ENCODE assay signal across 10 mouse cellular contexts in the genomic region with DNA sequence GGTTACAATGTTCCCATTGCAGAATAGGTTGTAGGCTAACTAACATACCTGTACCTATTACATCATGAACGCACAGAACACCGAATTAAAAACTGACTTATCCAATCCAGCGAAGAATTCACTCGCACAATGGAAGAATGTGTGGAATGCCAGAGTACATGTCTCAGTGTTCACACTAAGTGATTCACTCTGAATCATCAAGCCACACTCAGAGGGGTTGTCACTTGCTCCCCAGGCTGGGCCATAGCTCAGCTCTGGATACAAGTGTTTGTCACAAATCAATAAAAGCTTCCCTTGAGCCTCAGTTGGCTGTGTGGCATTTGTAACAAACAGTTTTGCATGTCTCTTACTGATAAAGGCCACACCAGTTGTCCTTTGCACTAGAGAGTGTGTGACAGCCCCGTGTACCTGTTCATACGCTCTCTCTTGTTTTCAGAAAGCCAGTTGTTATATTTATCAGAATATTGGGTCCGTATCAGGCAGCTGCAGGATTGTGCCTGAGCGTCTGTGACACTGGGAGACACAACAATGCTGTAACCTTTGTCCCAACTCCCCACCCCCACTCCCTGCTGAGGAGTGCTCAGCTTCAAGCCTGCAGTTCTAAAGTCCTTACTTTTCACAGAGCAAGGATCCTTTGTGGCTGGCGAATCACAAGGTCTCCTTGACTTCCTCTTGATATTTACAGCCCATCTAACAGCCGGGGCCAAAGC.
DNase-seq lines count a peak whose midpoint lies in the region; ATAC-seq and TF ChIP-seq lines count a peak whose summit lies in the region.
"Had no signal": no experiment of that assay in that cellular context is flagged by ENCODE, and none has a peak within 500 bp of the region (broad histone marks: within the 10 kb centered on the region; RNA-seq: fewer than 3 reads in every experiment).

No protein-coding gene starts in this region.

- WGBS in kidney, adult 2 months: 61% methylated on average over 10 of the region's 10 CpGs
- WGBS in kidney, embryonic 14.5 days: 71% methylated on average over 10 of the region's 10 CpGs

- H3K4me1 ChIP-seq in kidney, adult 2 months (ENCODE audit: control insufficient read depth, insufficient read depth, low read length): peaks cover 8% of the 10 kb centered on the region
- H3K4me1 ChIP-seq in kidney, embryonic 14.5 days (ENCODE audit: control insufficient read depth, insufficient read depth, low read length): peaks cover 24% of the 10 kb centered on the region

- no peak for TF ChIP-seq CTCF in kidney, adult 2 months (conservative IDR thresholded peaks at IDR 0.05; ENCODE audit: insufficient read depth, insufficient read length, low read depth, low read length)

- no peak overlapping the region for H3K9ac ChIP-seq in kidney, embryonic 14.5 days (ENCODE audit: low read depth, low read length)

- no peak overlapping the region for H3K4me2 ChIP-seq in kidney, embryonic 14.5 days (replicated peaks; ENCODE audit: low read depth, low read length)

- no peak overlapping the region for H3K27ac ChIP-seq in kidney, adult 2 months (ENCODE audit: insufficient read depth, low read depth, low read length)
- no peak overlapping the region for H3K27ac ChIP-seq in kidney, embryonic 14.5 days (ENCODE audit: low read depth, low read length)

- TF ChIP-seq POLR2A in kidney, adult 2 months (IDR thresholded peaks at IDR 0.05; ENCODE audit: low read depth, low read length): no peak

- H3K27me3 ChIP-seq in kidney, adult 2 months (replicated peaks; ENCODE audit: control insufficient read depth, insufficient read depth, low read length): no peaks in the 10 kb centered on the region
- no peaks in the 10 kb centered on the region for H3K27me3 ChIP-seq in kidney, embryonic 14.5 days (ENCODE audit: control insufficient read depth, insufficient read depth, low read length)

- H3K4me3 ChIP-seq in kidney, adult 2 months (ENCODE audit: insufficient read depth, low read depth, low read length): no peak overlapping the region
- H3K4me3 ChIP-seq in kidney, embryonic 14.5 days (ENCODE audit: low read length): no peak overlapping the region

- DNase-seq in kidney, adult 2 months: peak; percentile 79
- peak; percentile 63 for DNase-seq in ZHBTc4 (ENCODE audit: low read depth, low spot score)
- peak; percentile 61 for DNase-seq in kidney, postnatal 10 days
- no peak for DNase-seq in urinary bladder, postnatal 36 days (ENCODE audit: low spot score in 2 of 2)
- no peak for DNase-seq in thymus, postnatal 4 days
- DNase-seq: gastrocnemius, postnatal 14 days; thymus, adult 2 months had no signal

- H3K9me3 ChIP-seq in kidney, embryonic 14.5 days (ENCODE audit: control insufficient read depth, low read length): no peaks in the 10 kb centered on the region

- no peak for ATAC-seq in kidney, embryonic 14.5 days (ENCODE audit: low FRiP score, low TSS enrichment)
- ATAC-seq in megakaryocyte progenitor cell, adult 5-6 weeks (replicated peaks; ENCODE audit: poor library complexity): peak; percentile 20; the same call in 1 of the 2 replicates
- ATAC-seq: midbrain, embryonic 16.5 days had no signal

- H3K36me3 ChIP-seq in kidney, adult 2 months (ENCODE audit: control insufficient read depth, insufficient read depth, low read length): no peaks in the 10 kb centered on the region
- no peaks in the 10 kb centered on the region for H3K36me3 ChIP-seq in kidney, embryonic 14.5 days (ENCODE audit: control insufficient read depth, insufficient read depth, low read length)

Comparison
In these comparisons a context has a peak if more than half of its experiments do, and no peak if none do; other contexts are left out.
1. DNase-seq: peak in kidney, adult 2 months (single experiment), ZHBTc4 (single experiment) and kidney, postnatal 10 days (single experiment); none in urinary bladder, postnatal 36 days (0 of 2) and thymus, postnatal 4 days (single experiment).